Mouse (Mus musculus) activated CD4-positive, CD25-positive, alpha-beta regulatory T cell, adult 4 months (primary cell): Measurements from ENCODE around the gene Aff3. TPM values are rescaled to one million over a fixed set of nuclear protein-coding genes. Genes with fewer than 3 reads are reported as not detected.

Experiments
- ATAC-seq: one replicate; pipeline ENCODE4 v1.8.0; 2017
- polyA plus RNA-seq, 2 experiments: library from polyadenylated mRNA; unstranded; fragments of 100-300 nt; shearing (Covaris generic); gene quantifications; one replicate each; pipeline ENCODE4 v1.2.1; 2017

The Aff3 gene
- polyA plus RNA-seq, 2 experiments from 2014 or later = 15.0 to 18.5 TPM

DNA sequence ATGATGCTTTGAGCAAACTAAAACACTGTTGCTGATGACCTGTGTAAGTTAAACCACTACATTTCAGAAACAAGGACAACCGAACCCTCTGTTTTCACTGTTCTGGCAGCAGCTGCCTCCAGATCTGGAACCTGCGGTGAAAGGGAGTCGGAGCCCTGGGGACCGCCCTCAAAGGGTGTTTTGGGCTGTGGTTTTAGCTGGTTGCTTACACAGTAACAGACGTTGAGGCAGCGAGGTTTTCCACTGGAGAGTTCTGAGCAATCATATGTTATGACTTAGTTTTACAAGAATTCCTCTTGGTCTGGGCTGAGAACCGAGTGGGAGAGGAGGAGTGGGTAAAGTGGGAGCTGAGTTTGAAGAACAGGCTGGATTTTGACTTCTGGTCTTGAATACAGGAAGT lies 7.1 kb downstream of the Aff3 start:
- peak; percentile 63 for ATAC-seq

DNA sequence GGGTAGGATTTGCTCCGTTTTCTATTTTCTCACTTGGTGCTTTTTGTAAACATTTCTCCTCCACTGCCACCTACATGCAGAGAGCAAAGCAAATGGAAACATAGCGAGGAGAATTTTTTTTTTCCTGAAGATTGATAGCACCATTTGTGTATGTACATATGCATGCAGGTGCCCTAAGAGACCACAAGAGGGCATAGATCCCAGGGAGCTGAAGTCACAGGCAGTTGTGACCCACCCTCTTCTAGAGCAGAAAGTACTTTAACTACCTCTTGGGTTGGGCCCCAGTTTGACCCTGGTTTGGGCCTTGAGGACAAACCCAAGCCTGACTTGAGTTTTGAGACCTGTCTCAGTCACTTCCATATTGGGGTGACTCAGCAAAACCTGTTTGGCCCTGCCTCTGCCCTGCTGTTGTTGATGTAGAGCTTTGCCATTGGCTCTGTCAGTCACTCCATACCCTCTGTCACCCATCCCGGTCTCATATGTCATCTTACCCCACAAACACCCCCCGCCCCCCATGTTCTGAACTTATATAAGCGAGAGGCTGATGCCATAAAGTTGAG lies 9.7 kb downstream of the Aff3 start:
- no peak for ATAC-seq

- no peak for ATAC-seq
These were observed 14.7 kb downstream of the Aff3 start for GRCm38 (mm10) chr1:38650031-38650430.

DNA sequence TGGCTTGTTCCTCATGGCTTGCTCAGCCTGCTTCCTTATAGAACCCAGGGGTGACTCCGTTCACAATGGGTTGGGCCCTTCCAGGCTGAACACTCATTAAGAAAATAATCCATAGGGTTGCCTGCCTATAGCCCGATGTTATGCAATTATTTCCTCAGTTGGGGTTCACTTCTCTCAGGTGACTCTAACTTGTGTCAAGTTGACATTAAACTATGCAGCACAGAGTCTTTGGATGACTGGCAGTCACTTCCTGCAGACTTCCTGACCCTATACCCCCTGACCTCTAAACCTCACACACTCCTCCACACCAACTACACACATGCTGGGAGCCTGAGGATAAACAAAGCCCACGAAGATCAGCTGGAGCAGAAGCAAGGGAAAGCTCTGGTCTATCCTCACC lies 15.6 kb downstream of the Aff3 start:
- no peak for ATAC-seq

- no peak for ATAC-seq
These were observed 22.5 kb downstream of the Aff3 start for GRCm38 (mm10) chr1:38642288-38642687.

DNA sequence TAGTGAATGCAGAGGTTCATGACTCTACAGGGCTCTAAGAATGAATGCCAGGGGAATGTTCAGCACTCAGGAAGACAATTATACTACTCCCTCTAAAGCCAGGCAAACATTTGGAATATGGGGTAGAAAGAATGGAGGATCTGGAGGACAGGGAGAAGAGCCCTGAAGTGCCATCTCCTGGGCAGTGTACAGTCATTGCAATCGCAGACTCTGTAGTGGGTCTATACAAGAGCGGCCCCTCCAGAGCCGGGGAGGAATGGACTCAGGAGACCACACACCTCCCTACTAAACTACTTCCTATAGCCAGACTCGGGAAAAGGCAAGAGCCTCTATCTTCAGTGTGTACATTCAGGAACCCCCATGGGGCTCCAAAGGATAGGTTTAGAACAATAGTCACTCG lies 25.1 kb downstream of the Aff3 start:
- ATAC-seq = no peak

DNA sequence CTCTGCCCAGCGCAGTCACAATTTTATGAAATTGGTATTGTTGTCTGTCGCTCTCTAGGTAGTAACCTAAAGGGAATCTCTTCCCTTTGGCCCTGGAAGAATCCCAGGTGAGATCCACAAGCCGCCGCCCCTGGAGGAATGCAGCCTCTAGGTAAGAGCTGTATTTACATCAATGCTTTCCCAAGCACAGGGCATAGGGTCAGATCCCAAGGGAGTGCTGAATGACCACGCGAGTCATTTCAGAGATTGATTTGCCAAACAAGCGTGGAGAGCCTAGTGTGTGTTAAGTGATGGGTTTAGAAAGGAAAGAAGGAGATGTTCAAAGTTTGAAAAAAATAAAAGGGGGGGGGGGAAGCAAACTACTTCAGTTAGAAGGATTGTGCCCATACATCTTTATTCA lies 29.2 kb downstream of the Aff3 start:
- ATAC-seq = no peak

GRCm38 (mm10) chr1:38634081-38634480 lies 30.7 kb downstream of the Aff3 start:
- ATAC-seq = no peak

- ATAC-seq = no peak
These were observed 32.1 kb downstream of the Aff3 start for GRCm38 (mm10) chr1:38632461-38633180.

DNA sequence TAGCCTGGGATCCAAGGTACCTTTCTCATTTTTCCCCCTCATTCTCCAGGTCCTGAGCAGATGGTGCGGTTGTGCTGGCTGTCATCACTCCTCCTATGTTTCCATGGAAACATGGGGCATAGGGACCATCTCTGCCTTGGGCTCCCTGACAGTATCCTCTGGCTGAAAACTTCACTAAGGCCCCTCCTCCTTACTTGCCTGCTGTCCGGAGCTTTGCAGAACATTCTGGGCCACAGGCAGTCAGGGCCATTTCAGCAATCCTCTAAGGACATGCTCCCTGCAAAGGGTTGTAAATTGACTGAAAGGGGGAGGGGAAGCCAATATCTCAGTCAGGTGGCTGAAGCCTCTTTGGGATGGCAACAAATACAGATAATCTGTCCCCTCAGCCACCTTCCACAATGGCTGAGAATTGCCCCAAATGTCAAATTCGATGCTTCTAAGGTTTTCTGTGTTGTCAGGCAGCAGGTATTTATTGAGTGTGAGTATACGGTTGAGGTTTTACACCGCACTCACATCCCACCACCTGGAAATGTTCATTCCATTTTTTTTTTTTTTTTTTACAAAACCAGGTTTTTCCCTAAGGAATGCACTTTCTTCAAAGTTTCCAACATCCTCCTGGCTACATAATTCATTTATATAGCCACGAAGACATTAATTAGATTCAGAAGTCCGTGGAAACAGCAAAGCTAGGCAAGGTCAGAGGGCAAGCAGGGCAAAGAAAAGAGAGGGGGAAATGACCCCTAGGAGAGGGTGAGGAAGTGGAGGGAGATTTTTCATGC lies 33.1 kb downstream of the Aff3 start:
- no peak for ATAC-seq

DNA sequence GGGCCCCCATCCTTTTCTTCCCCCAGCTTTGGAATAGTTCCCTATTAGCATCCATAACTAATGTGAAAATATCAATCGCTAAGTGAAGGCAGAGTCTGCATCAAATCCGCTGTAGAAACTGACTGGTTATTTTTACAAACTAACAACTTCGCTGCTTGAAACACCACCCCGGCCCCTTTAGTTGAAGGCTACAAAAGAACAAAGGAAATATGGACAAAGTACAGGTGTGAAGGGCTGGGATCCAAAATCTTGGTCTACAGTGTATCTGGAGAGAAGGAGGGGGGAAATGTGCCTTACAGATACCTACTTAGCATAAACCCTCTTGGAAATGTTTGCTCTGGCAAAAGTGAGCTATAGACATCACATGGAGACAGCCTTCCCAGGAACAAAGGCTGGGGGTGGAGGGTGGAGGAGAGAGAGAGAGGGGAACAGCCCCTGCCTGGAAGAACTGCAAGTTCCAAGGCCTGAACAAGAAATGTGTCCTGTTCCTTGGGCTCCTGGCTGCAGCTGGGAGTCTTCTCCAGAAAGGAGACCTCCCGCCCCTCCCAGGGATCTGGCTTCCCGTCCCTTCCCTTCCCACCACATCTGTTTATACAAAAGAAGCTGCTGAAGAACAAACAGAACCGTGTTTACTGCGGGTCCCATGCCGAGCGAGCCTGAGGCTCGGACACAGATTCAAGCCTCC lies 35.7 kb downstream of the Aff3 start:
- no peak for ATAC-seq

DNA sequence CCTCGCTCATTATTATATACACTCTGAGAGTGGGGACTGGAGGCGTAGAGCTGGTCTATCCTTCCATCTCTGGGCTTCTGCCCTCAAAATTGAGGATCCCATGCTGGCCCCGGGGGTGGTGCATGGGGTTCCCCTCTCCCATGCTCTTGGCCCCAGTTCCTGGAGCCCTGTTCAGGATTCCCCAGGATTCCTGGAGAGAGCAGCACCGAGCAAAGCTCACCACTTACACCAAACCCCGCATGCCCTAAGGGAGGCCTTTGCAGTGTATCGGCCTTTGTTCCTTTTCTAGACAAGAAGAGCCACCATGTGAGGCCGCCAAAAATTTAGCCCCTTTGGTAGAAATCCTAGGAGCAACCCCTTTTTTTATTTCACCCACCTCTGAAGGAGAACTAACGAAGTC lies 36.3 kb downstream of the Aff3 start:
- no peak for ATAC-seq

DNA sequence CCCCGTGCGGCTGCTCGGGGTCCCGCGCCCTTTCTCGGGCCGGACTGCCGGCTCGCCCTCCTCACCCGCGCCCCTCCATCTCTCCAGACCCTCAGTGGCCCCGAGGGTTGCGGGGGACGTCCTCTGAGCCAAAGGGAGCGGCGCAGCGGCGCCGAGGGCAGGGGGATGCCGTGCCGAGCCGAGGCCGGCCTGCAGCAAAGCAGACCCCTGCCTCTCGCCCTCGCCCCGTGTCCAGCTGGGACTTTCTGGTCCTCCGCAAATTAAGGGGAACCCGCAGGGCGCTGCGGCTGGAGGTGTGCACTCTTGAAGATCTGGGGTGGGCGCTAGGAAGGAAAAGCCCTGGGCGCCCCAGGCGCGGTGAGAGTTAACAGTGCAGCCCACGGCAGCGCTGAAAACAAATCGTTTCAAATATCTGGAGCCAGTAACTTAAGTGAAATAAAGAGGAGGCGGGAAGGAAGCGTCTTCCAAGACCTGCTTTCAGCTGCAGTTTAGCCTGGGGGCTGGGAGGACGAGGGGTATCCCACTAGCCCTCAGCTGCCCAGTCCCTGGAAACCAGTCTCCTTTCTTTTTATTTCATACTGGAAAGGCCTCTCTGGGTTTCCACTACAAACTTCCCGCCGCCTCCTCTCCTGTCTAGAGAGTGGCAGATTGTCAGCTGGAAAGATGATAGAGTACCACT lies 36.9 kb downstream of the Aff3 start:
- no peak for ATAC-seq

GRCm38 (mm10) chr1:38626739-38627661 lies 37.8 kb downstream of the Aff3 start:
- peak; percentile 31 for ATAC-seq

DNA sequence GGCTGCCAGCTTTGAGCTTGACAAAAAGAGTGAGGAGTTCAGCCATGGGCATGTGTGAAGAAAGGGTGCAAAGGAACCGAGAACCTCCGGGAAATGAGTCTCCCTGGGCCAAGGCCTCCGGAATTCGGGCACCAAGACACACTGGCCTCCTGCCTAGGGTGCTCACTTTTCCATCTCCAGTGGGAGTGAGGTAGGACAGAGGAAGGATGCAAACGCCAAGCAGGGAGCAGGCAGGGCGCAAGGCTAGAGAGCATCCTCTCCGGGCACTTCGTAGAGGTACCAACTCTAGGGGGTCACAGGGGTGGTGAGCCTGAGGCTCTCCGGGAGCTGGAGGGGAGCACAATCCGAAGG lies 38.4 kb downstream of the Aff3 start:
- ATAC-seq = no peak

DNA sequence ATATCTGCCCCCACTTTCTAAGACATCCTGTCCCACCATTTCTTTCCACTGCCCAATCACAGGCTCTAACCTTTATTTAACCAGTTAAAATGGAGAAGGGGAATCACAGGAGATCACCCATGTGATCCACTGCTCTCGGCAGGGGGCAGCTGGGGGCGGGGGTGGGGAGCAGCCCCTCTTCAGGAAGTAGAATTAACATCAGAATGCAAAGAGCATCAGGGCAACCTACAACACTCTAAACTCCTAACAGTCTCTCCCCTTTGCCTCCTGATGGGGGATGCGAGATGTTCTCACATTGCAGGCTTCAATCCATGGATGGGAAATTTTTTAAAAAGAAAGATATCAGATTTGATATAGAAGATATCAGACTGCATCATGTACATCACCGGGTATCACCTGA lies 42.9 kb downstream of the Aff3 start:
- ATAC-seq = no peak

GRCm38 (mm10) chr1:38620401-38620800 lies 44.4 kb downstream of the Aff3 start:
- no peak for ATAC-seq

GRCm38 (mm10) chr1:38606741-38607140 lies 58.0 kb downstream of the Aff3 start:
- ATAC-seq = no peak

GRCm38 (mm10) chr1:38605426-38605825 lies 59.3 kb downstream of the Aff3 start:
- no peak for ATAC-seq

DNA sequence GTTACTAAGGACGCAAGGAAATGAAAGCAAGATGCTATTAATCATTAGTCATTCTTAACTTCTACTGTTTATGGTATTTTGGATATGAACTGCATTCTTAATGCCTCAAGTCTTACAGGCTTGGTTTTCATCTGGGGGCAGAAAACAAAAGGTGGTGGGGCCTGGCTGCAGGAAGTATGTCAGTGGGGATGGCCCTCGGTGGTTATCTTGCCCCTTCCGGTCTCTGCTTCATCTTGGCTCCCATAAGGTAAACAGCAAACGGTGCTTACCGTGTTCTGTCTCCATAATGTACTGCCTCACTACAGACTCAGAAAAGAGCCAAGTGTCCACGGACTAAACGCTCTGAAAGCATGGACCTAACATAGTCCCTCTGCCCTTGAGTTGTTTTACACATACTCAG lies 60.1 kb downstream of the Aff3 start:
- no peak for ATAC-seq

- no peak for ATAC-seq
These were observed 62.8 kb downstream of the Aff3 start for GRCm38 (mm10) chr1:38601802-38602508.
